Mouse (Mus musculus) lung, adult 18-20 months (tissue): ENCODE data around the gene Nde1.
"Not testable (repeated sequence)": the region's sequence is repeated elsewhere in the genome, so short reads cannot be mapped to it uniquely, and the experiment has no call there.

Experiments
- DNase-seq, 2 experiments: peaks; one replicate each; pipeline ENCODE4 v3.0.0; 2022; ENCODE audit warnings: mixed read lengths in 2 of 2

Nde1 gene

GRCm38 (mm10) chr16:14162988-14163416, at the start of gene Nde1, which contains the start of gene Marf1:
Nde1 (plus strand) TSS chr16:14163275.
Marf1 (minus strand) TSS chr16:14163351.
- peak; percentile 96 for DNase-seq

GRCm38 (mm10) chr16:14117299-14117698, 45.8 kb upstream of the Nde1 start:
- DNase-seq, result no peak

- no peak for DNase-seq
Measured at GRCm38 (mm10) chr16:14120941-14121340, 42.1 kb upstream of the Nde1 start.

GRCm38 (mm10) chr16:14121563-14121962, 41.5 kb upstream of the Nde1 start:
- no peak for DNase-seq

- no peak for DNase-seq
Measured at GRCm38 (mm10) chr16:14122586-14122985, 40.5 kb upstream of the Nde1 start.

- no peak for DNase-seq
Measured at GRCm38 (mm10) chr16:14123901-14124300, 39.2 kb upstream of the Nde1 start.

GRCm38 (mm10) chr16:14124709-14125108, 38.4 kb upstream of the Nde1 start:
- DNase-seq, result peak; percentile 21 to 29

- DNase-seq, result no peak
Measured at GRCm38 (mm10) chr16:14125253-14125652, 37.8 kb upstream of the Nde1 start.

- no peak for DNase-seq
Measured at GRCm38 (mm10) chr16:14128977-14129376, 34.1 kb upstream of the Nde1 start.

- DNase-seq, result no peak
Measured at GRCm38 (mm10) chr16:14130796-14131195, 32.3 kb upstream of the Nde1 start.

- peak; percentile 28 to 38 for DNase-seq
Measured at GRCm38 (mm10) chr16:14131376-14131775, 31.7 kb upstream of the Nde1 start.

GRCm38 (mm10) chr16:14131838-14132237, 31.2 kb upstream of the Nde1 start:
- peak; percentile 19 to 39 for DNase-seq

GRCm38 (mm10) chr16:14135014-14135413, 28.1 kb upstream of the Nde1 start:
- no peak for DNase-seq

GRCm38 (mm10) chr16:14137976-14138561, 25.0 kb upstream of the Nde1 start:
- peak in 1 of 2 experiments; percentile 32 for DNase-seq

GRCm38 (mm10) chr16:14139106-14139505, 24.0 kb upstream of the Nde1 start:
- DNase-seq, result no peak

- no peak for DNase-seq
Measured at GRCm38 (mm10) chr16:14143298-14143697, 19.8 kb upstream of the Nde1 start.

- no peak for DNase-seq
Measured at GRCm38 (mm10) chr16:14147712-14148111, 15.4 kb upstream of the Nde1 start.

GRCm38 (mm10) chr16:14151718-14152117, 11.4 kb upstream of the Nde1 start:
- DNase-seq, result no peak

- not testable (repeated sequence) for DNase-seq
Measured at GRCm38 (mm10) chr16:14155638-14156037, 7.4 kb upstream of the Nde1 start.

- DNase-seq, result no peak
Measured at GRCm38 (mm10) chr16:14156312-14156711, 6.8 kb upstream of the Nde1 start.

GRCm38 (mm10) chr16:14158536-14158935, 4.5 kb upstream of the Nde1 start:
- DNase-seq, result no peak

- DNase-seq, result peak; percentile 100
Measured at GRCm38 (mm10) chr16:14158936-14159745, 3.9 kb upstream of the Nde1 start.

GRCm38 (mm10) chr16:14159746-14160131, 3.3 kb upstream of the Nde1 start:
- DNase-seq, result peak; percentile 77 to 84

- DNase-seq, result no peak
Measured at GRCm38 (mm10) chr16:14160941-14161340, 2.1 kb upstream of the Nde1 start.
